Mouse (Mus musculus): ENCODE measurements around the gene Cbx1. TPM values are rescaled to one million over a fixed set of nuclear protein-coding genes. Genes with fewer than 3 reads are reported as not detected.

The Cbx1 gene
- total RNA-seq, 1 experiment = 153 TPM

GRCm38 (mm10) chr11:96774536-96774935 is 14.4 kb upstream of the Cbx1 start:
- H3K9ac ChIP-seq (ENCODE audit: insufficient read depth, low read depth, low read length, poor library complexity, severe bottlenecking) = no peak overlapping the region
- DNase-seq (ENCODE audit: low read depth, low spot score) = no peak
- no peak overlapping the region for H3K27ac ChIP-seq (ENCODE audit: insufficient read depth, low read depth, low read length, poor library complexity, severe bottlenecking)
- no peaks in the 10 kb centered on the region for H3K9me3 ChIP-seq (ENCODE audit: control insufficient read depth, insufficient read depth, low read depth, low read length)
- in situ Hi-C loops (cut with MboI; ENCODE audit: low sequenced_read_pairs in 2 of 2, unreplicated experiment in 2 of 2) = no loop called here
- peaks cover 28% of the 10 kb centered on the region for H3K36me3 ChIP-seq (ENCODE audit: control insufficient read depth, insufficient read depth, low read length, poor library complexity, severe bottlenecking)
- TF ChIP-seq ZNF384 (IDR thresholded peaks at IDR 0.05; ENCODE audit: low read depth, low read length) = no peak
- no peak for TF ChIP-seq MAFK (IDR thresholded peaks at IDR 0.05; ENCODE audit: insufficient read depth, low read depth, low read length)
- TF ChIP-seq HCFC1 (IDR thresholded peaks at IDR 0.05; ENCODE audit: borderline replicate concordance, insufficient read depth, low read length) = no peak
- TF ChIP-seq CHD2 (IDR thresholded peaks at IDR 0.05; ENCODE audit: low read depth, low read length) = no peak
- TF ChIP-seq ZC3H11A (IDR thresholded peaks at IDR 0.05; ENCODE audit: borderline replicate concordance, low read depth, low read length) = no peak
- no peak overlapping the region for H3K4me3 ChIP-seq (ENCODE audit: insufficient read depth in 1 of 2, low read depth in 1 of 2, low read length in 2 of 2, poor library complexity in 1 of 2, severe bottlenecking in 1 of 2)
- peaks cover 0 to 8% of the 10 kb centered on the region in 2 experiments; a peak in 1 of 4 replicates for H3K4me1 ChIP-seq (ENCODE audit: control insufficient read depth in 2 of 2, insufficient read depth in 2 of 2, low read length in 2 of 2, poor library complexity in 1 of 2)

GRCm38 (mm10) chr11:96775063-96775462 is 13.9 kb upstream of the Cbx1 start:
- peak overlapping the region; percentile 22; the same call in 1 of the 2 replicates for H3K9ac ChIP-seq (ENCODE audit: insufficient read depth, low read depth, low read length, poor library complexity, severe bottlenecking)
- DNase-seq (ENCODE audit: low read depth, low spot score) = no peak
- peaks cover 3 to 8% of the 10 kb centered on the region in 2 experiments; a peak in 2 of 4 replicates for H3K4me1 ChIP-seq (ENCODE audit: control insufficient read depth in 2 of 2, insufficient read depth in 2 of 2, low read length in 2 of 2, poor library complexity in 1 of 2)
- no peak overlapping the region for H3K4me3 ChIP-seq (ENCODE audit: insufficient read depth in 1 of 2, low read depth in 1 of 2, low read length in 2 of 2, poor library complexity in 1 of 2, severe bottlenecking in 1 of 2)
- in situ Hi-C loops (cut with MboI; ENCODE audit: low sequenced_read_pairs in 2 of 2, unreplicated experiment in 2 of 2) = no loop called here
- peaks cover 26% of the 10 kb centered on the region for H3K36me3 ChIP-seq (ENCODE audit: control insufficient read depth, insufficient read depth, low read length, poor library complexity, severe bottlenecking)
- H3K9me3 ChIP-seq (ENCODE audit: control insufficient read depth, insufficient read depth, low read depth, low read length) = no peaks in the 10 kb centered on the region
- TF ChIP-seq CHD2 (IDR thresholded peaks at IDR 0.05; ENCODE audit: low read depth, low read length) = no peak
- TF ChIP-seq MAFK (IDR thresholded peaks at IDR 0.05; ENCODE audit: insufficient read depth, low read depth, low read length) = no peak
- TF ChIP-seq HCFC1 (IDR thresholded peaks at IDR 0.05; ENCODE audit: borderline replicate concordance, insufficient read depth, low read length) = no peak
- no peak for TF ChIP-seq ZC3H11A (IDR thresholded peaks at IDR 0.05; ENCODE audit: borderline replicate concordance, low read depth, low read length)
- no peak overlapping the region for H3K27ac ChIP-seq (ENCODE audit: insufficient read depth, low read depth, low read length, poor library complexity, severe bottlenecking)

GRCm38 (mm10) chr11:96775665-96776064 is 13.3 kb upstream of the Cbx1 start:
- Histone ChIP-seq H3K36me3 (ENCODE audit: control insufficient read depth, insufficient read depth, low read length, poor library complexity, severe bottlenecking) (peaks cover 22% of the 10 kb centered on the region), H3K9ac (ENCODE audit: insufficient read depth, low read depth, low read length, poor library complexity, severe bottlenecking) (no peak overlapping the region), H3K4me3 (ENCODE audit: insufficient read depth in 1 of 2, low read depth in 1 of 2, low read length in 2 of 2, poor library complexity in 1 of 2, severe bottlenecking in 1 of 2) (no peak overlapping the region), H3K27ac (ENCODE audit: insufficient read depth, low read depth, low read length, poor library complexity, severe bottlenecking) (no peak overlapping the region), H3K9me3 (ENCODE audit: control insufficient read depth, insufficient read depth, low read depth, low read length) (no peaks in the 10 kb centered on the region), H3K4me1 (ENCODE audit: control insufficient read depth in 2 of 2, insufficient read depth in 2 of 2, low read length in 2 of 2, poor library complexity in 1 of 2) (peaks cover 3 to 7% of the 10 kb centered on the region in 2 experiments; a peak in 2 of 4 replicates)
- TF ChIP-seq ZC3H11A (IDR thresholded peaks at IDR 0.05; ENCODE audit: borderline replicate concordance, low read depth, low read length) = no peak
- no peak for TF ChIP-seq HCFC1 (IDR thresholded peaks at IDR 0.05; ENCODE audit: borderline replicate concordance, insufficient read depth, low read length)
- TF ChIP-seq ZNF384 (IDR thresholded peaks at IDR 0.05; ENCODE audit: low read depth, low read length) = no peak
- TF ChIP-seq CHD2 (IDR thresholded peaks at IDR 0.05; ENCODE audit: low read depth, low read length) = no peak
- no peak for TF ChIP-seq MAFK (IDR thresholded peaks at IDR 0.05; ENCODE audit: insufficient read depth, low read depth, low read length)
- in situ Hi-C loops (cut with MboI; ENCODE audit: low sequenced_read_pairs in 2 of 2, unreplicated experiment in 2 of 2) = no loop called here
- DNase-seq (ENCODE audit: low read depth, low spot score) = no peak

GRCm38 (mm10) chr11:96776068-96776467 is 12.9 kb upstream of the Cbx1 start:
- TF ChIP-seq ZC3H11A (IDR thresholded peaks at IDR 0.05; ENCODE audit: borderline replicate concordance, low read depth, low read length) (no peak), ZNF384 (IDR thresholded peaks at IDR 0.05; ENCODE audit: low read depth, low read length) (no peak), HCFC1 (IDR thresholded peaks at IDR 0.05; ENCODE audit: borderline replicate concordance, insufficient read depth, low read length) (no peak), MAFK (IDR thresholded peaks at IDR 0.05; ENCODE audit: insufficient read depth, low read depth, low read length) (no peak), CHD2 (IDR thresholded peaks at IDR 0.05; ENCODE audit: low read depth, low read length) (no peak)
- H3K27ac ChIP-seq (ENCODE audit: insufficient read depth, low read depth, low read length, poor library complexity, severe bottlenecking) = no peak overlapping the region
- peaks cover 3 to 8% of the 10 kb centered on the region in 2 experiments; a peak in 2 of 4 replicates for H3K4me1 ChIP-seq (ENCODE audit: control insufficient read depth in 2 of 2, insufficient read depth in 2 of 2, low read length in 2 of 2, poor library complexity in 1 of 2)
- no peaks in the 10 kb centered on the region for H3K9me3 ChIP-seq (ENCODE audit: control insufficient read depth, insufficient read depth, low read depth, low read length)
- H3K4me3 ChIP-seq (ENCODE audit: insufficient read depth in 1 of 2, low read depth in 1 of 2, low read length in 2 of 2, poor library complexity in 1 of 2, severe bottlenecking in 1 of 2) = peak overlapping the region in 1 of 2 experiments; percentile 88; a peak in 1 of 4 replicates
- H3K36me3 ChIP-seq (ENCODE audit: control insufficient read depth, insufficient read depth, low read length, poor library complexity, severe bottlenecking) = peaks cover 21% of the 10 kb centered on the region
- in situ Hi-C loops (cut with MboI; ENCODE audit: low sequenced_read_pairs in 2 of 2, unreplicated experiment in 2 of 2) = no loop called here
- DNase-seq (ENCODE audit: low read depth, low spot score) = no peak
- H3K9ac ChIP-seq (ENCODE audit: insufficient read depth, low read depth, low read length, poor library complexity, severe bottlenecking) = no peak overlapping the region

Data from ES-E14 (cell line).